In the genomic region with DNA sequence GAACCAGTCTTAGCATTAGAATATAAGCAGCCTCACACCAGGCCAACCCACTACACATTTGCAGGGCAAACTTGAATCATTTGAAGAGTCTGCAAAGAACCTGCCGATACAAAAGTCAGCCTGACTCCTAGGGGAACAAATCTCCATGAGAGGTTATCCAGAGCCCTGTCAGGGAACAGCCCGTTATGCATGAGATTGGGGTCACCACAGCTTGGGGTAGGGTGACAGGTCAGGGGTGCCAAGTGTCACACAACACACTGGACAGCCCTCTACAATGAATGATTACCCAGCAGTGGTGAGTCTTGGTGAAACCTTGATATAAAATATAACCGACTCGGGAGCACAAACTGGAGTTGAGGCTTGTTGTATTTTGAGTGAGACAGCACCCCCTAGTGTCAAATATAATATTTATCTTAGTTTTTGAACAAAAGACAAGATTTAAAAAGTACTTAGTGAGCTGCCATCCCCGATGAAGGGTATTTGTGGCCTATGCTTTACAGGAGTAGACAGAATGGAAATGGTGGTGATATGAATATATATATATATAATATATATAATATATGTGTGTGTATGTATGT, we compare ENCODE assay signal across 9 mouse cellular contexts. TPM values are rescaled to one million over a fixed set of nuclear protein-coding genes. Genes with fewer than 3 reads are reported as not detected.
A peak's percentile ranks its signal among the peaks of the same experiment; 100 is the strongest.
DNase-seq lines count a peak whose midpoint lies in the region; ATAC-seq and TF ChIP-seq lines count a peak whose summit lies in the region.
"Had no signal": no experiment of that assay in that cellular context is flagged by ENCODE, and none has a peak within 500 bp of the region (broad histone marks: within the 10 kb centered on the region; RNA-seq: fewer than 3 reads in every experiment).

No protein-coding gene starts in this region.

- no peak overlapping the region for H3K9ac ChIP-seq in liver, embryonic 14.5 days (replicated peaks)
- no peak overlapping the region for H3K9ac ChIP-seq in liver, embryonic 12.5 days

- no peaks in the 10 kb centered on the region for H3K27me3 ChIP-seq in liver, embryonic 14.5 days (ENCODE audit: control insufficient read depth, insufficient read depth, low read length)
- no peaks in the 10 kb centered on the region for H3K27me3 ChIP-seq in liver, embryonic 12.5 days (replicated peaks)

- TF ChIP-seq CTCF in liver, embryonic 14.5 days (IDR thresholded peaks at IDR 0.05; ENCODE audit: low read depth): peak; percentile 33

- H3K4me1 ChIP-seq in liver, embryonic 14.5 days (replicated peaks; ENCODE audit: control insufficient read depth in 2 of 2, insufficient read depth in 2 of 2, low read length in 1 of 2): no peaks in the 10 kb centered on the region
- no peaks in the 10 kb centered on the region for H3K4me1 ChIP-seq in liver, embryonic 12.5 days

- no peak overlapping the region for H3K27ac ChIP-seq in liver, embryonic 14.5 days
- H3K27ac ChIP-seq in liver, embryonic 12.5 days: no peak overlapping the region

- no peak for TF ChIP-seq EP300 in liver, embryonic 14.5 days (IDR thresholded peaks at IDR 0.05; ENCODE audit: low read depth)

- no peak overlapping the region for H3K4me3 ChIP-seq in liver, embryonic 14.5 days (ENCODE audit: insufficient read depth in 1 of 2, low read depth in 2 of 2, low read length in 2 of 2)
- no peak overlapping the region for H3K4me3 ChIP-seq in liver, embryonic 12.5 days

- no peaks in the 10 kb centered on the region for H3K36me3 ChIP-seq in liver, embryonic 14.5 days (replicated peaks; ENCODE audit: control insufficient read depth, insufficient read depth, low read depth)
- H3K36me3 ChIP-seq in liver, embryonic 12.5 days: no peaks in the 10 kb centered on the region

- DNase-seq in embryo, embryonic 10.5 days (ENCODE audit: low spot score): peak; percentile 76
- no peak for DNase-seq in embryo, embryonic 10 days (ENCODE audit: low spot score)
- DNase-seq in liver, embryonic 14.5 days (ENCODE audit: low read depth in 3 of 3, low spot score in 3 of 3): peak in 1 of 3 experiments; percentile 27
- DNase-seq in naive thymus-derived CD4-positive, alpha-beta T cell, adult 2 months (ENCODE audit: low read depth): peak; percentile 74
- no peak for DNase-seq in ovary, postnatal 36 days (ENCODE audit: low spot score)
- no peak for DNase-seq in layer of hippocampus, adult 8-10 months (ENCODE audit: low spot score in 2 of 2)
- DNase-seq: thymus, postnatal 25 days had no signal

- no peak overlapping the region for H3K4me2 ChIP-seq in liver, embryonic 14.5 days (ENCODE audit: low read depth)
- H3K4me2 ChIP-seq in liver, embryonic 12.5 days: no peak overlapping the region

- 44% methylated on average over 5 of the region's 5 CpGs for WGBS in liver, embryonic 14.5 days (ENCODE audit: insufficient replicate concordance)
- WGBS in liver, embryonic 12.5 days (ENCODE audit: insufficient replicate concordance): 58% methylated on average over 5 of the region's 5 CpGs

- ATAC-seq in liver, embryonic 14.5 days (ENCODE audit: insufficient read depth): no peak
- ATAC-seq in liver, embryonic 12.5 days: no peak
- 0 out of 2 replicates have a peak, but pooled peaks have one; percentile 60 for ATAC-seq in common myeloid progenitor, adult 5-6 weeks (replicated peaks; ENCODE audit: low read depth, poor library complexity, severe bottlenecking)

- H3K9me3 ChIP-seq in liver, embryonic 14.5 days (ENCODE audit: control insufficient read depth, low read length): no peaks in the 10 kb centered on the region
- no peaks in the 10 kb centered on the region for H3K9me3 ChIP-seq in liver, embryonic 12.5 days (replicated peaks)

RNA-seq across cellular contexts. Expression of gene Atoh7, which starts 13.7 kb away (rescaled TPM):
- polyA plus RNA-seq in liver, embryonic 14.5 days (2012; rRNA removed): 0.02 TPM in 1 of 2 replicates, not detected in the other
- not detected in 2 replicates for polyA plus RNA-seq in liver, embryonic 14.5 days (2014; fragmentation: Nextera tagmentation; extraction: Ambion mirVana)
- polyA plus RNA-seq in liver, embryonic 12.5 days (2016; fragmentation: Nextera tagmentation; extraction: Ambion mirVana): not detected in 2 replicates
- total RNA-seq in common myeloid progenitor, adult 5-6 weeks (2017): not detected in 2 replicates
- total RNA-seq in layer of hippocampus, adult 8-10 months (2022): 1 to 10 TPM; 1.4 to 3.5 (median 2.0) TPM

RNA-seq across cellular contexts. Expression of gene Pbld1, which starts 53.2 kb away (rescaled TPM):
- 3.1 and 3.8 TPM in 2 replicates for polyA plus RNA-seq in liver, embryonic 14.5 days (2012; rRNA removed)
- 4.9 and 5.2 TPM in 2 replicates for polyA plus RNA-seq in liver, embryonic 14.5 days (2014; fragmentation: Nextera tagmentation; extraction: Ambion mirVana)
- 1.7 and 2.2 TPM in 2 replicates for polyA plus RNA-seq in liver, embryonic 12.5 days (2016; fragmentation: Nextera tagmentation; extraction: Ambion mirVana)
- total RNA-seq in common myeloid progenitor, adult 5-6 weeks (2017): not detected in 2 replicates
- under 1 TPM; 0.20 to 0.68 (median 0.49) TPM for total RNA-seq in layer of hippocampus, adult 8-10 months (2022)

Comparison
In these comparisons a context has a peak if more than half of its experiments do, and no peak if none do; other contexts are left out.
1. DNase-seq: peak in embryo, embryonic 10.5 days (single experiment) and naive thymus-derived CD4-positive, alpha-beta T cell, adult 2 months (single experiment); none in embryo, embryonic 10 days (single experiment), ovary, postnatal 36 days (single experiment) and layer of hippocampus, adult 8-10 months (0 of 2).